Mouse (Mus musculus): ENCODE measurements around the gene Sesn1.
"Not testable (repeated sequence)": the region's sequence is repeated elsewhere in the genome, so short reads cannot be mapped to it uniquely, and the experiment has no call there.

Gene Sesn1

DNA sequence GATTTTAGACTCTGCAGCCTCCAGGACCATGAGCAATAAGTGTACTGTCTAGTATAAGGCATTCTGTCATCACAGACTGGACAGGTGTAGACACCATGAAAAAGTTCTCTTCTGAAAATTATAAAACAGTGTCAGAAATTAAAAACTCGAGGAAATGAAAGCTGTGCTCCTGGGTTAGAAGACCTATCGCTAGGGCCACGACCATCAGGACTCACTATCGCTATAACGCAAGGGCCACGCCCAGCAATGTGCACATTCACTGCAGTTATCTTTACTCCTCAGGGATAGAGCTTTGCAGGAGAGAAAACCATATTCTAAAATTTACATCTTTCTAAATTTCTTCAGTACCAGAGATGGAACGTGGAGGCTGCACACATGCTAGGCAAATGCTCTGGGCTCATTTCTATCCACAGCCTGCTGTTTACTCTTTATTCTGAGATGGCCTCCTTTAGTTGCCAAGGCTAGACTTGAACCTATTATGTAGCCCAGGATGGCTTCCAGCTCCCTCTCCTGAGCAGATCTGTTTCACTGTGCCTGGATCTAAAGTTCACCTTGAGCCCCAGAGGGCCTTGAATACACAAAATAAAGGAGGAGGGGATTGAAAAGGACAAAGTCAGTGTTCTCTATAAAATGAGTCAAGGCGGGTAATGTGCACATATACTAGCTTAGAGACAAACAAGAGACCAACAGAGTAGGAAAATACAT, 102.7 kb downstream of the Sesn1 start:
- DNase-seq (ENCODE audit: low spot score): no peak

DNA sequence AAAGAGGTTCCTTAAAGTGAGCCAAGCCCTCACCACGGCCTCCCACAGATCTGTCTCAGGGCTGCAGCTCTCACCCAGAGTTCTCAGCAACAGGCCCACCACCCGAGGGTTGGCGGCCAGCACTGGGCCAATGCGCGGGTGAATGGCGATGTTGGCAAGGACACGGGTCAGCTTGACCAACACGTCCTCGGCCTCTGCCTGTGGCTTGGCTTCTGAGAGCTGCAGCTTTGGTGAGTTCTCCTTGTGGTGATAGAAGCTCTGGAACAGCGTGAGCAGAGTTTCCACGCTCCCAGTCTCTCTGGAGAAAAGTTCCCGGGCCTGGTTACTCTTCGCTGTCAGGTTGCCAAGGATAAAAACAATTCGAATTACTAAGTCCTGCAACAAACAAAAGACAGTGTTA, 117.0 kb downstream of the Sesn1 start:
- DNase-seq (ENCODE audit: low spot score): no peak

DNA sequence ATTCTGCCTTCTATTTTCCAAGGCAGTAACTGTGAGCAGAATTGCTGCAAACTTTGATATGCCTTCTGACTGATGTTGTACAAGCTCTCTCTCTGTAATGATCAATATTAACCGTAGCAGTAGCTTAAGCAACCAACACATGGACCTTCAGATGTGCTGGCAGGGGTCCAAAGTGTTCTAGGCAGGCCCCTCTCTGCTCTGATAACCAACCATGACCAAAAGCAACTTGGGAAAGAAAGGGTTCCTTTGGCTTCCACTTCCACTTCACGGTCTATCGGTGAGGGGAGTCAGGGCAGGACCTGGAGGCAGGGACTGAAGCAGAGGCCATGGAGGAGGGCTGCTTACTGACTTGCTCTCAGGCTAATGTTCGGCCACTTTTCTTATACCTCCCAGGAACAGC, 121.2 kb downstream of the Sesn1 start:
- DNase-seq (ENCODE audit: low spot score): no peak

DNA sequence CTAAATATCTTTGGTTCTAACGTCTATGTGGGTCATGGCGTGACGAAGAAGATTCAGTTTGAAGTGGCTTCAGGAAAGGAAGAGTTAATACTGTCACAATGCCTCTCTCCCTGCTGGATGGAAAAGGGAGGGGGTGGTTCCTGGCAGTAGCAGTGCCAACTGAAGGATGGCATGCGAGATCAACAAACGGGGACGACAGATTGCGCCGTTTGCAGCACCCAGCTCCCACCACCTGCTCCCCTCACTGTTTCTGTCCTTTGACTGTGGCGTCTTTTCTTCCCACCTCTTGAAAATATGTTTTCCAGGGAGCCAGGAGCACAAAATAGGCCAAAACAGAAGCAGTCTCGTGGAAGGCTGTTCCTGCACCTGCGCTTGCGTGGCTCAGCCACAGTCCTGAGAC, 122.2 kb downstream of the Sesn1 start:
- no peak for DNase-seq (ENCODE audit: low spot score)

DNA sequence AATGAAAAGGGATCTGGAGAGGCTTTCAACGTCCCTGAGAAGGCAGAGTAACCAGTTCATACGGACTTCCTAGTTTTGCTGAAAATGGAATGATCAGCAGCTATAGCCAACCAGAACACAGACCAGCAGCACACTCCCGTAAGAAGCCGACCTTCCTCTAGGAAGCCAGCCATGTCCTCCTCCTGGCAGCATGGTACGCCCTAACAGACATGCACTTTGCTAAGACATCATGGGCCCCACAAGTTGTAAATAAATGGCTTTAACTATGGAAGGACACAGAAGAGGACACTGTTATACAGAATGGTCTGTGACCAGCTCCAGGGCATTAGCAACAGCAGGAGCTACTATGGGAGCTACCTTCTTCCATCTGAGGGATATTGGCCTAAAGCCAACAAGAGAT, 123.2 kb downstream of the Sesn1 start:
- no peak for DNase-seq (ENCODE audit: low spot score)

DNA sequence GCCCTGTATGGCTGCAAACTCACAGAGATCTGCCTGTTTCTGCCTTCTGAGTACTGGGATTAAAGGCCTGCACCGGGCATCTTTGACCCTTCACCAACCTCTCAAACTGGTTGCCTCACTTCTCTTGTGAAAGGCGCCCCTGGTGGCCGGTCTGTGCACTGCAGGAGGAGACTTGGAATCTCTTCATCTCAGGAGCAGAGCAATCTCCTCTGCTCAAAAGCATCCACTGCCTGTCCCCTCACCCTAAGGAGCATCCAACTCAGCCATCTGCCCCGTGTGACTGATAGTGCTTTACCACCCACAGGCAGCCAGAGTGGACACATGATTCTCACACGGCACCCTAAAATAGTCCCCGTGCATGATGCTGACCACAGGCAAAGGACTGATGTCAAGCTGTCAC, 123.8 kb downstream of the Sesn1 start:
- no peak for DNase-seq (ENCODE audit: low spot score)

DNA sequence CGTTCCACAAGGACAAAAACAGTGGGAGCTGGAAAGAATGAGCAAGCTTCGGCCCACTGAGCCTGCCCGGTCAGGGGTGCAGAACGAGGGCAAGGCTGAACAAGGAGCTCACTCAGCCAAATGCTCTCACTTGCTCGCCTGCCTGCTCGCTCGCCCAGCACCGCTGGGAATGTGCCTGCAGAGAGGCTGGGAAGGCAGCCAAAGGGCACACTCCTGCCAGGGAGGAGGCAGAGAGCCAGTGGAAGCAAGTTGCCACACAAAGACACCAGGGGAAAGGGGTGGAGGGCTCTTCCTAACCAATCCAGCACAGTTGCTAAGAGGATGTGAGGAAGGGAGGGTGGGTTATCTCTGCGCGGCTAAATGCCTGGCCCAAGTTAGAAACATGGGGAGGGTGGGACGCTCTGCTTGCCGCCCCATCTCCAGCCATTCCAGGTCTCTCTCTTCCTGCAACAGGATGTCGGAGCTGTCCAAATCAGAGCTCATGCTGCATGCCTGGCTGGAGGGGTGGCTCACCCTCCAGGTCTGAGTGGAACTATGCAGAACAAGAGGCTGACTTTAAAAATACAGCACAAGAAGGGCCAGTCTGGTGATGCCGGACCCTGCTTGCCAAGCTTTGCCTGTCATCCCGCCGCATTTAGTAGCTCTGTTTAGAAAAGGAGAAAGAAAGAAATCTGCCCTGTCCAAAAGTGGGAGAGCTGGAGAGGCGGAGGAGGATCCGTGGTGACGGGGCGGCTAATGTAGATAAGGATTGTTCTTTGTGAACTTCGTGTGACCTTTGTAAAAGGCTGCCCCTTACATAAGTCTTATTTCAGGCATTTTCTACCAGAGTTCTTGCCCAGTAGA, 125.1 kb downstream of the Sesn1 start:
- DNase-seq (ENCODE audit: low spot score): peak; percentile 74

DNA sequence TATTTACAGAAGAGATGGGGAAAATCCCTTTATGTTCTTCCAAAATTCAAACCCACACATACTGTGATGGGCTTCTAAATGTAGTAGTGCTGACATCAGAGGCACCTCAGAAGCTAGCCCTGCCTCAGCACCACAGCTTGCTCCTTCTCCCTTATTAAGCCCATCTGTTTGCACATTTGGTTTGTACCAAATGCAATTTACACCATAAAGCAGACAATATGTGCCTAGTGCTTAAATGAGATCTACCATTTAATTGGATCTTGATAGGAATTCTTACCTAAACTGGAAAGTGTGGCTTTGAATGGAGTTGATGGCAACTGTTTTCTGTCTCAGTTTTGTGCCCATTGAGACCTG, 125.7 kb downstream of the Sesn1 start:
- no peak for DNase-seq (ENCODE audit: low spot score)

DNA sequence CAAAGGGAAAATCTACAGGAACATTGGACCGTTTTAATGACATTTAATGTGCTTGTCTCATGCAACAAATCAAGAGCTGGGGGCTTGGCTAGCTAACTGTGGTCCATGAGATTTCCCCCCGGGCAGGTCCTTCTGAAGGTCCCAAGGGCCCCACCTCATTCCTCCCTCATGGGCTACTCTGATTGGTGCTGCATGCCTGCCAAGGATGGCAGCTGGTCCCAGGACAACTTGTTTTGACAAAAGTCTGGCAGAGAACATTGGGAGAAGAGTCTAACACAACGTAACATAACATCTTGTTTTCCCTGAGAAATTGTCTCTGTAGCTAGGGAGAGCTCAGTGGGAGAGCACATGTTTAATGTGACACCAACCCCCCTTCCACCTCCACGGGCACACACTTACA, 126.4 kb downstream of the Sesn1 start:
- peak; percentile 27 for DNase-seq (ENCODE audit: low spot score)

DNA sequence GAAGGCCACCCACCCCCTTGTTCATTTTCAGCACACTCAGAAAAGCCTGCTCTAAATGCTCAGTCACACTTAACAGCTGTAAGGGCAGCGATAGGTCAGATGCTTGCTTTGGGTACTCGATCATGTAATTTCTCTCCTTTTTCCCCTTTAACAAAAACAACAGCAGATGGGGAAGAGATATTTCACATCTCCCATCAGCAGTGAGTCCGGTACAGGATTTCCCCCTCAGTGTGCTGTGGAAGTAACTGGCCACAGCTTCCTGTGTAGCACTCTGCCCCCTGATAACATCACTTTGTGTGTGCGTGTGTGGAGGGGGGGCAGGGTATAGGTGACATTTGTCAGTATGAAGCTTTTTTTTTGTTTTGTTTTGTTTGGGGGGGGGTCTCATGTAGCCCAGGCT, 127.4 kb downstream of the Sesn1 start:
- no peak for DNase-seq (ENCODE audit: low spot score)

DNA sequence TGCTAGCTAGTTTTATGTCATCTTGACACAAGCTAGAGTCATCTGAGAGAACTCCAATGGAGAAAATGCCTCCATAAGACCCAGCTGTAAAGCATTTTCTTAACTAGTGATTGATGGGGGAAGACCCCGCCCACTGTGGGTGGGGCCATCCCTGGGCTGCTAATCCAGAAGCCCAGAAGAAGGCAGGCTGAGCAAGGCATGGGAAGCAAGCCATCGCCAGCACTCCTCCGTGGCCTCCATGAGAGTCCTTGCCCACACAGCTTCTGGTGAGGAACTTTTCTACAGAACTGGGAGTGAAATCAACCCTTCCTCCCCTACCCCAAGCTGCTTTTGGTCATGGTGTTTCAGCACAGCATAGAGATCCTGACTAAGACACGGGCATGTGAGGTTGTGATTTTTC, 129.4 kb downstream of the Sesn1 start:
- DNase-seq (ENCODE audit: low spot score): no peak

DNA sequence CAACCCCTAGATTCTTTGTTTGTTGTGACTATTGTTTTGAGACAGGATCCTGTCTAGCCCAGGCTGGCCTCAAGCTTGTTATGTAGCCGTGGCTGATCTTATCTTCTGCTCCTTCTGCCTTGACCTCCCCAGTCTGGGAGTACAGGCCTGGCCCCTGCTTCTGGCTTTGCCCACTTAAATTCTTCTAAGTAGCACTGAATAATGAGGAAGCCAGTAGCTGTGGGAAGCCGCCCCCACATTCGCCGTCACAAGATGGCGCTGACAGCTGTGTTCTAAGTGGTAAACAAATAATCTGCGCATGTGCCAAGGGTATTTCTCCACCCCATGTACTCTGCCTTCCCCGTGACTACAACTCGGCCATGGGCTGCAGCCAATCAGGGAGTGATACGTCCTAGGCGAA, 142.6 kb downstream of the Sesn1 start:
- not testable (repeated sequence) for DNase-seq (ENCODE audit: low spot score)

DNA sequence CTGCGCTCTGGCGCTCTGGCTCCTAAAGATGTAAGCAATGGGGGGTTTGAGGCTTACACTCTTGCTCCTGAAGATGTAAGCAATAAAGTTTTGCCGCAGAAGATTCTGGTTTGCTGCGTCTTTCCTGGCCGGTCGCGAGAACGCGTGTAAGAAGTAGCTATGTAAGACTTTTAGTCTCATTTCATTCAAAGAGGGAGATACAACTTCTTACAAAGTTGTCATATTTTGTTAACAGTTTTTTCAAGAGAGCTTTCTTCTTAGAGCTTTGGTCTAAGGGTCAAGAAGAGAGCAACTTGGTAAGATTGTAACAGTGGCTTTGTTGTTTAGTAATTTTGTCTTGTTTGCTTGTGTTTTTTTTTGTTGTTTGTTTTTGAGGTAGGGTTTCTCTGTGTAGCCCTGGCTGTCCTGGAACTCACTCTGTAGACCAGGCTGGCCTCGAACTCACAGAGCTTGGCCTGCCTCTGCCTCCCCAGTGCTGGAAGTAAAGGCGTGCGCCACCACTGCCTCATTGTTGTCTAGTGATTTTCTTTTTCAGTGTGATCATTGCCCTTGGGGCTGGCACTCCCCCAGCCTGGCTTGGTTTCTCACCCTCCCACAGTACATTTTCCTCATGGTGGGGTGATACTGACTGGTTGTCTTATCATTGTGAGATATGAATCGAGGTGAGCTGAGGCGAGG, 143.3 kb downstream of the Sesn1 start:
- no peak for DNase-seq (ENCODE audit: low spot score)

DNA sequence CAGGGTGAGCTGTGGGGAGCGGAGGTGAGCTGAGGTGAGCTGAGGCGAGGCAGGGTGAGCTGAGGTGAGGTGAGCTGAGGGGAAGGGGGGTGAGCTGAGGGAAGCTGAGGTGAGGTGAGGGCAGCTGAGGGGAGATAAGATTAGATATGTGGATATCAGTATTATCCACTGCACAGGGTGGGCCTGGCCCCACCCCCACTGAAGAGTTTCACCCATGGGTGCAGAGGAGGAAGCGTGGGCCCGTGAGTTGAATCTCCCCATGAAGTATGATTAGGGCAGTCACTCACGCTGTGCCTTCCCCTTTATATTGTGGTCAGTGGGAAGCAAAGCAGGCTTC, 143.8 kb downstream of the Sesn1 start:
- no peak for DNase-seq (ENCODE audit: low spot score)

DNA sequence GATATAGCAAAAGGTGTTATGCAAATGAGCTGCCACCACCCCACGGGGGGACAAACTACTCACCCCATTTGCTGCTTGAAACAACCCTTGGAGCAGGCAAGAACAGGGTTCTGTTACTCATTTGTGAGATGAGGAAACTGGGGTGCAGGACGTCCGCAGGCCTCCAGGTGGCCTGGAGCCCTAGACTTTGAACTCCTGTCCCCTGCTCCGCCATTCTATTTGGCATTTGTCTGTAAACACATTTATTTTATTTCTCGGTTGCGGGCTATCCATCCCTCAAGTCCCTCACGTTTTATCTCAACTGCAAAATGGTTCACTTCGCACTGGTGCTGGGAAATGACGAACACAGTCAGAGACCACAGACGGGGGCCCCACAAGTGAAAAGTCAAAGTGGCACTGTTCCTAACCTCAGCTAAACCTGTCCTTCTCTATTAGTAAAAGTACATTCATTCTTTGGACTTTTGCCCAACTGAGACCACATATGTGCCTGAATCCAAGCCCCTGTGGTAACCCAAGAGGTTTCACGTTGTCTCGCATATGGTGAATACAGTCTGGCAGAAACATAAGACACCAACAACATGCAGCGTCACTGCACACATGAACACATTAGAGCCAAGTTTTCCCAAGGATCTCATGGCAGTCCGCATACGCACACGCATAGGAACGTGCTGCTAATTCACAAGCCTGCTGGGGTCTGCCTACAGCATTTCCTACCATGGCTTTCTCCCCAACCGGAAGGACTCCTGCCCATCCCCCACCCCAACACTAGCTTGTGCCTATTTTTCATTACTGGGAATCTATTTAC, 147.9 kb downstream of the Sesn1 start:
- DNase-seq (ENCODE audit: low spot score): no peak

Data from ovary, postnatal 10 days (tissue).